Mouse (Mus musculus) liver, embryonic 15.5 days (tissue): ENCODE results near the gene Slc38a2. TPM values are rescaled to one million over a fixed set of nuclear protein-coding genes. Genes with fewer than 3 reads are reported as not detected.

Source experiments
- ATAC-seq: fragments of 200-750 bp; cut with Nextera tagmentation; 2 replicates; pipeline ENCODE4 v1.8.0; 2017; ENCODE audit warnings: moderate number of reproducible peaks, mild to moderate bottlenecking, moderate library complexity; ENCODE audit not compliant: insufficient read depth
- H3K27ac ChIP-seq: fragments of 300-500 bp; sonication (generic); replicated peaks from 2 replicates; pipeline ENCODE4 v1.5.1; 2015; ENCODE audit warnings: mild to moderate bottlenecking, inconsistent platforms
- H3K27me3 ChIP-seq: fragments of 300-500 bp; sonication (generic); 2 replicates; pipeline ENCODE4 v1.6.1; 2015; ENCODE audit warnings: mild to moderate bottlenecking, inconsistent platforms
- H3K36me3 ChIP-seq: fragments of 300-500 bp; sonication (generic); replicated peaks from 2 replicates; pipeline ENCODE4 v1.6.1; 2015; ENCODE audit warnings: moderate library complexity, mild to moderate bottlenecking, inconsistent platforms
- H3K4me1 ChIP-seq: fragments of 300-500 bp; sonication (generic); replicated peaks from 2 replicates; pipeline ENCODE4 v1.6.1; 2015; ENCODE audit warnings: inconsistent platforms
- H3K4me2 ChIP-seq: fragments of 300-500 bp; sonication (generic); 2 replicates; pipeline ENCODE4 v1.6.1; 2015; ENCODE audit warnings: moderate library complexity, mild to moderate bottlenecking, inconsistent platforms
- H3K4me3 ChIP-seq: fragments of 300-500 bp; sonication (generic); replicated peaks from 2 replicates; pipeline ENCODE4 v1.5.1; 2015; ENCODE audit warnings: mild to moderate bottlenecking, inconsistent platforms
- H3K9ac ChIP-seq: fragments of 300-500 bp; sonication (generic); 2 replicates; pipeline ENCODE4 v1.6.1; 2015; ENCODE audit warnings: moderate library complexity, mild to moderate bottlenecking, inconsistent platforms
- H3K9me3 ChIP-seq: fragments of 300-500 bp; sonication (generic); replicated peaks from 2 replicates; pipeline ENCODE4 v1.6.1; 2016; ENCODE audit warnings: inconsistent platforms
- WGBS: fragments of 180-500 bp; shearing (Covaris S2); methylation state at CpG from one replicate; pipeline ENCODE4 v1.1.7; 2015; ENCODE audit warnings: mixed read lengths; ENCODE audit not compliant: insufficient replicate concordance; 5-methylcytosine and 5-hydroxymethylcytosine counted together
- polyA plus RNA-seq: library from polyadenylated mRNA; unstranded; fragments of >200 nt; fragmentation: Nextera tagmentation; extraction: Ambion mirVana; gene quantifications from 2 replicates; pipeline ENCODE4 v1.2.1, GENCODE M21; 2015

The Slc38a2 gene
- polyA plus RNA-seq, 1 experiment from 2014 or later: 33.8 TPM

GRCm38 (mm10) chr15:96684132-96684830 is 15.2 kb downstream of the Slc38a2 start:
- Histone ChIP-seq H3K27me3 (peaks cover 8% of the 10 kb centered on the region), H3K27ac (no peak overlapping the region), H3K4me2 (peak overlapping the region; percentile 59), H3K9ac (no peak overlapping the region), H3K9me3 (no peaks in the 10 kb centered on the region), H3K4me1 (peaks cover 10% of the 10 kb centered on the region), H3K4me3 (peak overlapping the region; percentile 25), H3K36me3 (peaks cover 20% of the 10 kb centered on the region)
- ATAC-seq: no peak
- WGBS: 17% methylated on average over 11 of the region's 11 CpGs

DNA sequence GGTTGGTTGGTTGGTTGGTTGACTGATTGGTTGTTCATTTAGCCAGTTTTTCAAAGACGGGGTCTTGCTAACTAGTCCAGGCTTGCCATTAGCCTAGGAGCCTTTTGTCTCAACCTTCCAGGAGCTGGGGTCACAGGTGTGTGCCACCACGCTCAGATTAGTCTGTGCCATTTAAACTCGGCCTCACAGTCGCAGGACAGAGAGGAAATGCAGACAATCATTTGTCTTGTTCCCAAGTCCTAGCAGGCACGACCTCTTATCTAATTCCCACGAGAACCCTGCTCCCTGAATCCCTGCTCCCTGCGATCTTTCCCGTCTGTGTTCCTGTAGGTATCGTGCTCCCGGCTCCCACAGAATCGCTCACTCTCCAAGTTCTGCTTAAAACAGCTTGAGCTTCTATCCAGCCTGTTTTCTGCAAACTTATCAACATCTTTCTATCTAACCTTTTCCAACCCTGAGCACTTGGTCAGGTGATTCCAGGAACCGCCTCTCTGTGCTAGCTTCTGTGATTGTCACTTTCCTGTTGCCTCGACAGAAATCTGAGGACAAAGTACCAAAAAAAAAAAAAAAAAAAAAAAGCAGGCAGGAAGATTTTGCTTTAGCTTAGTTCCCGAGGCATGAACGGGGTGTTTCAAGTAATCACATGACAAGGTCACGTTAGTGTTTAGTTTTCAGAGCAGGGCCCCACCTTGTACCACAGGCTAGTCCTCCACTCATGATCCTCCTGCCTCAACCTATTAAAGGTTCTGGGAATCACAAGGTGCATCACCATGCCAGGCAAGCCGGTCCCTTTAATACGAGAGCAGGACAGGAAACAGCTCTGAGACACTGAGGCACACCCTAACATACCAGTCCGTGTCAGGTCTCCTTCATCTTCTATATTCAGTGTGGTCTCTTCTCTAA is 20.4 kb downstream of the Slc38a2 start:
- Histone ChIP-seq H3K9me3 (no peaks in the 10 kb centered on the region), H3K36me3 (no peaks in the 10 kb centered on the region), H3K9ac (no peak overlapping the region), H3K4me2 (no peak overlapping the region), H3K4me1 (peaks cover 6% of the 10 kb centered on the region), H3K27me3 (peaks cover 16% of the 10 kb centered on the region), H3K4me3 (no peak overlapping the region), H3K27ac (no peak overlapping the region)
- ATAC-seq: no peak
- 45% methylated on average over 19 of the region's 19 CpGs for WGBS

- WGBS: 52% methylated on average over 10 of the region's 10 CpGs
- no peak overlapping the region for H3K4me3 ChIP-seq
- no peaks in the 10 kb centered on the region for H3K9me3 ChIP-seq
- H3K27ac ChIP-seq: no peak overlapping the region
- no peak for ATAC-seq
- H3K4me1 ChIP-seq: peaks cover 3% of the 10 kb centered on the region; the same call in 1 of the 2 replicates
- H3K27me3 ChIP-seq: peaks cover 16% of the 10 kb centered on the region
- H3K4me2 ChIP-seq: no peak overlapping the region
- H3K36me3 ChIP-seq: no peaks in the 10 kb centered on the region
- H3K9ac ChIP-seq: no peak overlapping the region
Measured at GRCm38 (mm10) chr15:96676518-96676917, 23.0 kb downstream of the Slc38a2 start.

DNA sequence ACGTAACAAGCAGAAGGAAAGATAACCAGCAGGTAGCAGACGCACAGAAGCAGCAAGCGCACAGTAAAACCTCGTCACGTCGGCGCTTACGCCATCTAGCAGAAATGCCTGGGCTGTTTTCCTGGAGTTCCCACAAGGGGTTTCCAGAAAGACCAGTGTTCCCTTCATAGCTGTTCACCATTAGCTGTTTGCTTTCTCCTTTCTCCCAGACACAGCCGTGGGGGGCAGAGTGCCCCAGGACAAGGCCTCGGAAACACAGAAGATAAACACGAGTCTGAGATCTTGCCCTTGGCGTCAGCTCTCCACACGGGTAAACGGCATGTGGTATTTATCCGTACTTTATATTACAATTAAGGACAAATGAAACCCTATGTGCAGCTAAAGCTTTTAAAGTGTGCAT is 23.8 kb downstream of the Slc38a2 start:
- Histone ChIP-seq H3K4me1 (peaks cover 3% of the 10 kb centered on the region; the same call in 1 of the 2 replicates), H3K9ac (no peak overlapping the region), H3K36me3 (no peaks in the 10 kb centered on the region), H3K4me2 (no peak overlapping the region), H3K4me3 (no peak overlapping the region), H3K27me3 (peaks cover 16% of the 10 kb centered on the region), H3K27ac (no peak overlapping the region), H3K9me3 (no peaks in the 10 kb centered on the region)
- 78% methylated on average over 15 of the region's 15 CpGs for WGBS
- no peak for ATAC-seq

DNA sequence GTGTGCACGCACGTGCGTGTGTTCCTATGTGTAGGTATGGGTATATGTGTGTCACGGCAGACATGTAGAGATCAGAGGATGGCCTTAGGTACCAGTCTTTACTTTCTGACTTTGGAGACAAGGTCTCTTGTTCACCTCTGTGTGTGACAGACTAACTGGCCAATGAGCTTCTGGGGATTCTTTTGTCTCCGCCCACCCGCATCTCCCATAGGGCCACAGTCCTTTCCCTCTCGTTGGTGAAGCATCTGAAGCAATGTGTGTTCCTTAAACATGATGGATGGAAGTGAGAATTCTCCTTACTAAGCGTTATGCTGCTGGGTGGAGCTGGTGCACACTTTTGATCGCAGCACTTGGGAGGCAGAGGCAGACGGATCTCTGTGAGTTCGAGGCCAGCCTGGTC is 24.5 kb downstream of the Slc38a2 start:
- peaks cover 3% of the 10 kb centered on the region; the same call in 1 of the 2 replicates for H3K4me1 ChIP-seq
- no peak overlapping the region for H3K9ac ChIP-seq
- H3K4me2 ChIP-seq: no peak overlapping the region
- no peaks in the 10 kb centered on the region for H3K36me3 ChIP-seq
- no peaks in the 10 kb centered on the region for H3K9me3 ChIP-seq
- ATAC-seq: no peak
- WGBS: 75% methylated on average over 11 of the region's 11 CpGs
- no peak overlapping the region for H3K27ac ChIP-seq
- peaks cover 16% of the 10 kb centered on the region for H3K27me3 ChIP-seq
- H3K4me3 ChIP-seq: no peak overlapping the region

DNA sequence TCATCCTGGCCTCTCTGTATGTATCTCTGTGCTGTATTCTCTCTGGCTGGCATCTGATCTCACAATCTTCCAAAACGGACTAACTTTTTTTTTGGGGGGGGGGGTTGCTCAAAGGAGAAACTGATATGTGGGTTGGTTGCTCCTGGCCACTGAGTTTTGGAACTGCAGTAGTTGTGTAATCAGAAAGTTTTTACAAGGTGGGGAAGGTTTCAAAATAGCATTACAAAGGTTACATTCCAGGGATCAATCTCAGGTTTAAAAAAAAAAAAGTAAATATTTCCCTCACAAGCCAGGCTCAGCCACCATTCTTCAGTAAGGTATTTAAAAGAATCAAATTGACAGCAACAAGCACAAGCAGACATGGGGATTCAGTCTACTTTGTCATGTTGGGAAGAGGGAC is 25.4 kb downstream of the Slc38a2 start:
- Histone ChIP-seq H3K27ac (peak overlapping the region; percentile 29), H3K4me3 (no peak overlapping the region), H3K27me3 (peaks cover 8% of the 10 kb centered on the region; the same call in 1 of the 2 replicates), H3K9me3 (no peaks in the 10 kb centered on the region), H3K4me1 (peaks cover 3% of the 10 kb centered on the region; the same call in 1 of the 2 replicates), H3K36me3 (no peaks in the 10 kb centered on the region), H3K9ac (no peak overlapping the region), H3K4me2 (peak overlapping the region; percentile 2; the same call in 1 of the 2 replicates)
- peak; percentile 42; the same call in 1 of the 2 replicates for ATAC-seq
- 26% methylated on average over 1 of the region's 1 CpGs for WGBS

- H3K4me1 ChIP-seq: peaks cover 7% of the 10 kb centered on the region
- no peak overlapping the region for H3K27ac ChIP-seq
- 34% methylated on average over 6 of the region's 6 CpGs for WGBS
- no peak overlapping the region for H3K4me2 ChIP-seq
- no peaks in the 10 kb centered on the region for H3K9me3 ChIP-seq
- 0 out of 2 replicates have a peak, but pooled peaks cover 7% of the 10 kb centered on the region for H3K27me3 ChIP-seq
- ATAC-seq: no peak
- no peak overlapping the region for H3K9ac ChIP-seq
- H3K4me3 ChIP-seq: no peak overlapping the region
- H3K36me3 ChIP-seq: no peaks in the 10 kb centered on the region
Measured at GRCm38 (mm10) chr15:96669721-96670120, 29.8 kb downstream of the Slc38a2 start.

- peaks cover 7% of the 10 kb centered on the region for H3K4me1 ChIP-seq
- peak overlapping the region; percentile 60 for H3K4me2 ChIP-seq
- H3K27me3 ChIP-seq: 0 out of 2 replicates have a peak, but pooled peaks cover 7% of the 10 kb centered on the region
- no peak overlapping the region for H3K27ac ChIP-seq
- H3K36me3 ChIP-seq: no peaks in the 10 kb centered on the region
- H3K4me3 ChIP-seq: peak overlapping the region; percentile 27
- ATAC-seq: 0 out of 2 replicates have a peak, but pooled peaks have one; percentile 52
- 1% methylated on average over 7 of the region's 7 CpGs for WGBS
- no peak overlapping the region for H3K9ac ChIP-seq
- H3K9me3 ChIP-seq: no peaks in the 10 kb centered on the region
Measured at GRCm38 (mm10) chr15:96666663-96667062, 32.9 kb downstream of the Slc38a2 start.

DNA sequence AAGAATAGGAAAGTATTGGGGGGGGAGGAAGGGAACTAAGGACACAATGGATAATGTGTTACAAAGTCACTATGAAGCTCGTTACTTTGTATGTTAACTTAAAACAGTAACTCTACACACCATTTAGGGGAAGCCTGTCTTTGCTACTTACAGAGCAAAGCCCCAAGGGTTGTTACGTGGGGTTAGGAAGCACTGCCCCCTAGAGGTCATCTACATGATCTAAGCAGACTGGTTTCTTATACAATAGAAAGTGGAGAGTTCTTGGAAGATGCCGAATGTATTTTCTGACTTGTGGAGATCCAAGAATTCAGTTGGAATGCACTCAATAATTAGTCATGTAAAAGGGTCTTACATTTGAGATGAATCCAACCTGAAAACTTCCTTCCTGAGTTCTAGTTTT is 33.6 kb downstream of the Slc38a2 start:
- Histone ChIP-seq H3K36me3 (no peaks in the 10 kb centered on the region), H3K27ac (no peak overlapping the region), H3K4me2 (peak overlapping the region; percentile 60), H3K9ac (no peak overlapping the region), H3K4me3 (0 out of 2 replicates have a peak overlapping the region, but pooled peaks have one; percentile 27), H3K4me1 (peaks cover 7% of the 10 kb centered on the region), H3K9me3 (no peaks in the 10 kb centered on the region), H3K27me3 (0 out of 2 replicates have a peak, but pooled peaks cover 7% of the 10 kb centered on the region)
- WGBS: 4% methylated on average over 3 of the region's 3 CpGs
- peak; percentile 56; the same call in 1 of the 2 replicates for ATAC-seq

- H3K4me3 ChIP-seq: no peak overlapping the region
- H3K9ac ChIP-seq: no peak overlapping the region
- peaks cover 12% of the 10 kb centered on the region; the same call in 1 of the 2 replicates for H3K27me3 ChIP-seq
- peaks cover 8% of the 10 kb centered on the region for H3K4me1 ChIP-seq
- H3K9me3 ChIP-seq: no peaks in the 10 kb centered on the region
- WGBS: 23% methylated on average over 13 of the region's 13 CpGs
- H3K4me2 ChIP-seq: no peak overlapping the region
- no peaks in the 10 kb centered on the region for H3K36me3 ChIP-seq
- ATAC-seq: no peak
- no peak overlapping the region for H3K27ac ChIP-seq
Measured at GRCm38 (mm10) chr15:96660590-96661141, 38.9 kb downstream of the Slc38a2 start.

DNA sequence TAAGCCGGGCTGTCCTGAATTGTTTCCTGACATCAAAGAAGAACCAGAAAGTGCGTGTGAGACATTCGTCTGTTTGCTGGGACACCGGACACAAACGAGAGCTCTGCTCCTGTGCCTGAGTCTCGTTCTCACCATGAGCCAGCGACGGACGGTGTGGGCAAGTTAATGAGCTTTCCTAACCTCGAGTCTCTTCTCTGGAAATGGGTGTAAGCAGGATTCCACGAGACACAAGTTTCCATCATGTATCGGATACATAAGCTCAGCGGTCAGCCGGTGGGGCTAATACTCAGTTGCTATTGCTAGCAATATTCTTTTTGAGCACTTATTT is 41.3 kb downstream of the Slc38a2 start:
- 68% methylated on average over 14 of the region's 14 CpGs for WGBS
- peaks cover 19% of the 10 kb centered on the region for H3K4me1 ChIP-seq
- H3K9me3 ChIP-seq: no peaks in the 10 kb centered on the region
- peaks cover 12% of the 10 kb centered on the region; the same call in 1 of the 2 replicates for H3K27me3 ChIP-seq
- no peak overlapping the region for H3K4me3 ChIP-seq
- ATAC-seq: no peak
- no peaks in the 10 kb centered on the region for H3K36me3 ChIP-seq
- H3K27ac ChIP-seq: no peak overlapping the region
- no peak overlapping the region for H3K4me2 ChIP-seq
- H3K9ac ChIP-seq: no peak overlapping the region
